Mouse (Mus musculus) heart, adult 18-20 months (tissue): ENCODE results near the gene Frmd4a. TPM values are rescaled to one million over a fixed set of nuclear protein-coding genes. Genes with fewer than 3 reads are reported as not detected.
A peak's percentile ranks its signal among the peaks of the same experiment; 100 is the strongest.

Experiments
- DNase-seq, 2 experiments: peaks; one replicate each; pipeline ENCODE4 v3.0.0; 2021 to 2022; ENCODE audit warnings: mixed read lengths in 1 of 2
- total RNA-seq, 2 experiments: library from RNA; stranded (reverse); gene quantifications; 2 replicates each; pipeline ENCODE4 v1.2.3; 2021

Frmd4a gene
- total RNA-seq, 2 experiments from 2014 or later = 19.1 to 21.6 TPM

- no peak for DNase-seq
These were observed 268.9 kb downstream of the Frmd4a start for GRCm38 (mm10) chr2:4286390-4286901.

GRCm38 (mm10) chr2:4290475-4290874, 273.0 kb downstream of the Frmd4a start:
- DNase-seq = no peak

GRCm38 (mm10) chr2:4291100-4291499, 273.6 kb downstream of the Frmd4a start:
- DNase-seq = no peak

- DNase-seq = no peak
These were observed 274.2 kb downstream of the Frmd4a start for GRCm38 (mm10) chr2:4291671-4292070.

GRCm38 (mm10) chr2:4293726-4294125, 276.2 kb downstream of the Frmd4a start:
- DNase-seq = no peak

- DNase-seq = no peak
These were observed 278.1 kb downstream of the Frmd4a start for GRCm38 (mm10) chr2:4295641-4296040.

GRCm38 (mm10) chr2:4296881-4297280, 279.4 kb downstream of the Frmd4a start:
- DNase-seq = no peak

- peak; percentile 28 to 34 for DNase-seq
These were observed 281.1 kb downstream of the Frmd4a start for GRCm38 (mm10) chr2:4298325-4299215.

- DNase-seq = no peak
These were observed 282.1 kb downstream of the Frmd4a start for GRCm38 (mm10) chr2:4299593-4299992.

GRCm38 (mm10) chr2:4300383-4300811, 282.9 kb downstream of the Frmd4a start:
- peak; percentile 36 to 57 for DNase-seq

GRCm38 (mm10) chr2:4300816-4301215, 283.3 kb downstream of the Frmd4a start:
- no peak for DNase-seq

GRCm38 (mm10) chr2:4301256-4301655, 283.7 kb downstream of the Frmd4a start:
- DNase-seq = peak in 1 of 2 experiments; percentile 42

GRCm38 (mm10) chr2:4301692-4302091, 284.2 kb downstream of the Frmd4a start:
- peak in 1 of 2 experiments; percentile 17 for DNase-seq

- no peak for DNase-seq
These were observed 284.6 kb downstream of the Frmd4a start for GRCm38 (mm10) chr2:4302119-4302518.

GRCm38 (mm10) chr2:4307076-4307475, 289.6 kb downstream of the Frmd4a start:
- DNase-seq = no peak

- DNase-seq = no peak
These were observed 297.0 kb downstream of the Frmd4a start for GRCm38 (mm10) chr2:4314545-4314944.

- DNase-seq = peak in 1 of 2 experiments; percentile 23
These were observed 299.1 kb downstream of the Frmd4a start for GRCm38 (mm10) chr2:4316589-4316988.

- peak; percentile 35 to 50 for DNase-seq
These were observed 300.6 kb downstream of the Frmd4a start for GRCm38 (mm10) chr2:4318134-4318533.

GRCm38 (mm10) chr2:4326241-4327010, 308.9 kb downstream of the Frmd4a start:
- peak; percentile 20 to 38 for DNase-seq

GRCm38 (mm10) chr2:4327011-4327340, 309.5 kb downstream of the Frmd4a start:
- DNase-seq = no peak

GRCm38 (mm10) chr2:4332441-4332840, 314.9 kb downstream of the Frmd4a start:
- DNase-seq = no peak

GRCm38 (mm10) chr2:4334201-4334600, 316.7 kb downstream of the Frmd4a start:
- peak; percentile 58 to 65 for DNase-seq

GRCm38 (mm10) chr2:4334936-4335335, 317.4 kb downstream of the Frmd4a start:
- no peak for DNase-seq
